Mouse (Mus musculus): ENCODE results near the gene Ccm2. TPM values are rescaled to one million over a fixed set of nuclear protein-coding genes. Genes with fewer than 3 reads are reported as not detected.

Ccm2 gene
- polyA plus RNA-seq, 1 experiment: 22.5 TPM

GRCm38 (mm10) chr11:6594845-6595244 lies 48.2 kb downstream of the Ccm2 start:
- Histone ChIP-seq H3K36me3 (ENCODE audit: control insufficient read depth, insufficient read depth, low read length) (no peaks in the 10 kb centered on the region), H3K4me3 (ENCODE audit: control insufficient read depth, low read depth, low read length) (no peak overlapping the region), H3K27ac (ENCODE audit: control insufficient read depth, insufficient read depth, low read depth, low read length) (no peak overlapping the region), H3K4me1 (ENCODE audit: control insufficient read depth, insufficient read depth, low read length) (peaks cover 17% of the 10 kb centered on the region), H3K27me3 (ENCODE audit: control insufficient read depth, insufficient read depth, low read length) (no peaks in the 10 kb centered on the region)
- no peak for TF ChIP-seq CTCF (IDR thresholded peaks at IDR 0.05; ENCODE audit: control insufficient read depth, insufficient read depth, insufficient replicate concordance, low read depth, low read length)
- no peak for TF ChIP-seq POLR2A (IDR thresholded peaks at IDR 0.05; ENCODE audit: control insufficient read depth, low read depth, low read length)

DNA sequence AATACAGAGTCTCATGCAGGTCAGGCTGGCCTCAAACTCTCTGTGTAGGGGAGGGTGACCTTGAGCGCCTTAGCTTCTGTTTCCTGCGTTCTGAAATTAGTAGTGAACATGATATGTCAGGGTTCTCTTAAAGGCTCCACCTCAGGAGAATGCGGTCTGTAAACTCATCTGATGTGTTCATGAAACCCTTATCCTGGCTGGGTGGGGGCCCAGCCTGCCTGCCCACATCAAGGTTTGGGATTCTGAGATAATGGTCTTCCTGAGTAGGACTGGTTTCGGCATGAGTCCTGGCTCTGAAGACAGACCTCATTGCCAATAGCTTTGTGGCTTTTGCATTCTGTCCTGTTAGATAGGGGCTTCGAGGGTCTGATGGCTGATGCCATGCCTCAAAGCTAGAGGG lies 48.7 kb downstream of the Ccm2 start:
- H3K4me1 ChIP-seq (ENCODE audit: control insufficient read depth, insufficient read depth, low read length): peaks cover 19% of the 10 kb centered on the region
- H3K27ac ChIP-seq (ENCODE audit: control insufficient read depth, insufficient read depth, low read depth, low read length): no peak overlapping the region
- H3K27me3 ChIP-seq (ENCODE audit: control insufficient read depth, insufficient read depth, low read length): no peaks in the 10 kb centered on the region
- H3K4me3 ChIP-seq (ENCODE audit: control insufficient read depth, low read depth, low read length): no peak overlapping the region
- TF ChIP-seq CTCF (IDR thresholded peaks at IDR 0.05; ENCODE audit: control insufficient read depth, insufficient read depth, insufficient replicate concordance, low read depth, low read length) (no peak), POLR2A (IDR thresholded peaks at IDR 0.05; ENCODE audit: control insufficient read depth, low read depth, low read length) (no peak)
- no peaks in the 10 kb centered on the region for H3K36me3 ChIP-seq (ENCODE audit: control insufficient read depth, insufficient read depth, low read length)

DNA sequence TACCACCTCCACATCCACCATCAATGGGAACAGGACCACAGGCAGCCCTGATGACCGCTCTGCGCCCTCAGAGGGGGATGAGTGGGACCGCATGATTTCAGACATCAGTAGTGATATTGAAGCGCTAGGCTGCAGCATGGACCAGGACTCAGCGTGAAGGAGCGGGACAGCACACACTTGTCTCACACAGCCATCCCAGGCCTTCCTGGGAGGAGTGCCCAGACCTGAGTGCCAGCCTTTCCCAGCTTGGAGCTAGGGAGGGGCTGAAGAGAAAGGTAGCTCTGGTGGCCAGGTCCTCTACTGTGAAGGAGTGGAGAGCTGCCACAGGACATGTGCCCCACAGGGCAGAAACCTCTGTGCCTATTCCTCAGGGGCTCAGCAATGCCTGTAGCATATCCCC lies 49.5 kb downstream of the Ccm2 start:
- Histone ChIP-seq H3K27ac (ENCODE audit: control insufficient read depth, insufficient read depth, low read depth, low read length) (no peak overlapping the region), H3K36me3 (ENCODE audit: control insufficient read depth, insufficient read depth, low read length) (no peaks in the 10 kb centered on the region), H3K4me1 (ENCODE audit: control insufficient read depth, insufficient read depth, low read length) (peaks cover 19% of the 10 kb centered on the region), H3K27me3 (ENCODE audit: control insufficient read depth, insufficient read depth, low read length) (no peaks in the 10 kb centered on the region), H3K4me3 (ENCODE audit: control insufficient read depth, low read depth, low read length) (no peak overlapping the region)
- no peak for TF ChIP-seq CTCF (IDR thresholded peaks at IDR 0.05; ENCODE audit: control insufficient read depth, insufficient read depth, insufficient replicate concordance, low read depth, low read length)
- no peak for TF ChIP-seq POLR2A (IDR thresholded peaks at IDR 0.05; ENCODE audit: control insufficient read depth, low read depth, low read length)

- Histone ChIP-seq H3K27me3 (ENCODE audit: control insufficient read depth, insufficient read depth, low read length) (no peaks in the 10 kb centered on the region), H3K27ac (ENCODE audit: control insufficient read depth, insufficient read depth, low read depth, low read length) (no peak overlapping the region), H3K4me3 (ENCODE audit: control insufficient read depth, low read depth, low read length) (no peak overlapping the region), H3K36me3 (ENCODE audit: control insufficient read depth, insufficient read depth, low read length) (no peaks in the 10 kb centered on the region), H3K4me1 (ENCODE audit: control insufficient read depth, insufficient read depth, low read length) (peaks cover 19% of the 10 kb centered on the region)
- TF ChIP-seq POLR2A (IDR thresholded peaks at IDR 0.05; ENCODE audit: control insufficient read depth, low read depth, low read length) (no peak), CTCF (IDR thresholded peaks at IDR 0.05; ENCODE audit: control insufficient read depth, insufficient read depth, insufficient replicate concordance, low read depth, low read length) (no peak)
These were observed 49.9 kb downstream of the Ccm2 start for GRCm38 (mm10) chr11:6596616-6597015.

DNA sequence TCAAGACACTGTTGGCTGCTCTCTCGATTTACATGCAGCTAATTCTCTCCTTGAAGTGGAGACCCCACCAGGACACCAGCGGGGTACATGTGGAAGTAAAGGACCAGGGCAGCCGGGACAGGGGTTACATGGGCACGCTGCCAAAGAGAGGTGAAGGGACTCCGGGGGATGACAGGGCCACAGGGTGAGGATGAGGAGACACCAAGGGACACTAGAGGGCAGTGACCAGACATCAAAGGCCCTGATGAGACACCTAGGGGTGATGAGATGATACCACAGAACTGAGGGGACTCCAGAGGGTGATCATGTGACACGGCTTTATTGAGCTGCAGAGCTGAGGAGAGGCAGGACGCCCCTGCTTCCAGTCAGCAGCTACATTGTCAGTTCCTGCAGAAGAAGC lies 50.8 kb downstream of the Ccm2 start:
- TF ChIP-seq POLR2A (IDR thresholded peaks at IDR 0.05; ENCODE audit: control insufficient read depth, low read depth, low read length) (no peak), CTCF (IDR thresholded peaks at IDR 0.05; ENCODE audit: control insufficient read depth, insufficient read depth, insufficient replicate concordance, low read depth, low read length) (no peak)
- Histone ChIP-seq H3K27ac (ENCODE audit: control insufficient read depth, insufficient read depth, low read depth, low read length) (no peak overlapping the region), H3K27me3 (ENCODE audit: control insufficient read depth, insufficient read depth, low read length) (no peaks in the 10 kb centered on the region), H3K4me3 (ENCODE audit: control insufficient read depth, low read depth, low read length) (no peak overlapping the region), H3K36me3 (ENCODE audit: control insufficient read depth, insufficient read depth, low read length) (no peaks in the 10 kb centered on the region), H3K4me1 (ENCODE audit: control insufficient read depth, insufficient read depth, low read length) (peaks cover 19% of the 10 kb centered on the region)

GRCm38 (mm10) chr11:6598191-6598889 lies 51.7 kb downstream of the Ccm2 start:
- no peak overlapping the region for H3K4me3 ChIP-seq (ENCODE audit: control insufficient read depth, low read depth, low read length)
- H3K27me3 ChIP-seq (ENCODE audit: control insufficient read depth, insufficient read depth, low read length): no peaks in the 10 kb centered on the region
- TF ChIP-seq POLR2A (IDR thresholded peaks at IDR 0.05; ENCODE audit: control insufficient read depth, low read depth, low read length) (no peak), CTCF (IDR thresholded peaks at IDR 0.05; ENCODE audit: control insufficient read depth, insufficient read depth, insufficient replicate concordance, low read depth, low read length) (no peak)
- no peak overlapping the region for H3K27ac ChIP-seq (ENCODE audit: control insufficient read depth, insufficient read depth, low read depth, low read length)
- H3K4me1 ChIP-seq (ENCODE audit: control insufficient read depth, insufficient read depth, low read length): peaks cover 19% of the 10 kb centered on the region
- H3K36me3 ChIP-seq (ENCODE audit: control insufficient read depth, insufficient read depth, low read length): no peaks in the 10 kb centered on the region

GRCm38 (mm10) chr11:6599011-6599681 lies 52.5 kb downstream of the Ccm2 start:
- H3K27me3 ChIP-seq (ENCODE audit: control insufficient read depth, insufficient read depth, low read length): no peaks in the 10 kb centered on the region
- H3K36me3 ChIP-seq (ENCODE audit: control insufficient read depth, insufficient read depth, low read length): no peaks in the 10 kb centered on the region
- TF ChIP-seq POLR2A (IDR thresholded peaks at IDR 0.05; ENCODE audit: control insufficient read depth, low read depth, low read length) (no peak), CTCF (IDR thresholded peaks at IDR 0.05; ENCODE audit: control insufficient read depth, insufficient read depth, insufficient replicate concordance, low read depth, low read length) (no peak)
- H3K27ac ChIP-seq (ENCODE audit: control insufficient read depth, insufficient read depth, low read depth, low read length): no peak overlapping the region
- H3K4me3 ChIP-seq (ENCODE audit: control insufficient read depth, low read depth, low read length): peak overlapping the region; percentile 25; the same call in 1 of the 2 replicates
- H3K4me1 ChIP-seq (ENCODE audit: control insufficient read depth, insufficient read depth, low read length): peaks cover 19% of the 10 kb centered on the region
